Mouse (Mus musculus): ENCODE data around the gene Fbrsl1.

DNA sequence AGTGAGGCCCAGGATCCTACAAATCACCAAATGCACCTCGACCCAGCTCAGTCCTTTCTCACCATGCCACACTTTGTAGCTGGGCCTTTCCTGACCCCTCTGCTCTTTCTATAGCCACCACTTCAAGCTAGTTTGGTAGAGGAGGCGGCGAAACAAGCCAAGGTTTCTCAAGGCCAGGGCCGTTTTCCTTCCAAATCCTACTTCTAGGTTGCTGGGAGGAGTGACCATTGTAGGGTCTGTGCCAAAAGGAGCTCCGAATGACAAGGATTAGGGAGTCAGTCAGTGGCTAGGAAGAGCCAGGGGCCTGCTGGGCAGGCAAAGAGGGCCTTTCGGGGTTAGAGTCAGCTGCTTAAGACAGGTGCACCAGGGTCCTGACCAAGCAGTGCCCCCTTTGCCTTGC lies 63.8 kb downstream of the Fbrsl1 start:
- no peak for TF ChIP-seq CTCF (IDR thresholded peaks at IDR 0.05; ENCODE audit: control insufficient read depth, insufficient read depth, low read length)
- no peak for TF ChIP-seq POLR2A (IDR thresholded peaks at IDR 0.05; ENCODE audit: borderline replicate concordance, control insufficient read depth, low read depth, low read length)

Measured in bone marrow, adult 2 months (tissue).